Mouse (Mus musculus) right cerebral cortex, adult 2 months (tissue): Measurements from ENCODE around the gene Lipo3.
A peak's percentile ranks its signal among the peaks of the same experiment; 100 is the strongest.
"Not testable (repeated sequence)": the region's sequence is repeated elsewhere in the genome, so short reads cannot be mapped to it uniquely, and the experiment has no call there.

ENCODE experiments used
- DNase-seq, 2 experiments: peaks; one replicate each; pipeline ENCODE4 v3.0.0; 2021 to 2022; ENCODE audit warnings: low spot score in 2 of 2

Lipo3 gene

GRCm38 (mm10) chr19:33761287-33762086 lies at the start of gene Lipo3:
Gene Lipo3, minus strand, starts transcription at chr19:33761951.
- DNase-seq = peak; percentile 8 to 9

- not testable (repeated sequence) for DNase-seq
Measured at GRCm38 (mm10) chr19:33787359-33787758, 25.6 kb upstream of the Lipo3 start, which contains the start of gene Lipo1. Gene Lipo1, minus strand, starts transcription at chr19:33787459.

GRCm38 (mm10) chr19:33786576-33787277 lies 25.0 kb upstream of the Lipo3 start:
- DNase-seq = peak; percentile 1 to 2

GRCm38 (mm10) chr19:33751259-33751658 lies 10.5 kb downstream of the Lipo3 start, which contains the start of gene Lipo2:
Gene Lipo2, minus strand, starts transcription at chr19:33751359.
- not testable (repeated sequence) for DNase-seq

GRCm38 (mm10) chr19:33625152-33625551 lies 136.6 kb downstream of the Lipo3 start, which contains the start of gene Gm8978:
Gene Gm8978, minus strand, starts transcription at chr19:33625252.
- DNase-seq = not testable (repeated sequence)

- DNase-seq = peak; percentile 39 to 59
Measured at GRCm38 (mm10) chr19:33589626-33590302, 172.0 kb downstream of the Lipo3 start.

GRCm38 (mm10) chr19:33568551-33568950 lies 193.2 kb downstream of the Lipo3 start:
- not testable (repeated sequence) for DNase-seq

GRCm38 (mm10) chr19:33517680-33518079 lies 244.1 kb downstream of the Lipo3 start, which contains the start of gene Lipo4:
Gene Lipo4, minus strand, starts transcription at chr19:33517780.
- DNase-seq = no peak
